Mouse (Mus musculus) cerebellum, adult 2 months (tissue): ENCODE data around the gene Traf4. TPM values are rescaled to one million over a fixed set of nuclear protein-coding genes. Genes with fewer than 3 reads are reported as not detected.

Experiments used
- DNase-seq, 2 experiments: peaks; one replicate each; pipeline ENCODE4 v3.0.0; 2021
- H3K27ac ChIP-seq: fragments of 200-500 bp; 2 replicates; pipeline ENCODE4 v1.5.1; 2012; ENCODE audit warnings: low read length, control low read depth, inconsistent platforms; ENCODE audit not compliant: insufficient read depth
- H3K27me3 ChIP-seq: fragments of 200-500 bp; 2 replicates; pipeline ENCODE4 v1.6.1; 2012; ENCODE audit warnings: inconsistent platforms, mild to moderate bottlenecking, low read length, moderate library complexity; ENCODE audit not compliant: control insufficient read depth, insufficient read depth
- H3K4me1 ChIP-seq: fragments of 200-500 bp; 2 replicates; pipeline ENCODE4 v1.6.1; 2011; ENCODE audit warnings: low read length; ENCODE audit not compliant: control insufficient read depth, insufficient read depth
- H3K4me3 ChIP-seq: fragments of 200-500 bp; replicated peaks from 2 replicates; pipeline ENCODE3; 2011; ENCODE audit warnings: mild to moderate bottlenecking, low read depth, low read length, control low read depth; ENCODE audit not compliant: insufficient read depth
- CTCF ChIP-seq: fragments of 200-500 bp; IDR thresholded peaks from 2 replicates; pipeline ENCODE4 v1.5.1; 2011; ENCODE audit warnings: low read depth, mild to moderate bottlenecking, control low read depth, low read length, moderate library complexity, borderline replicate concordance; ENCODE audit not compliant: insufficient read depth
- POLR2A ChIP-seq: fragments of 200-500 bp; IDR thresholded peaks from 2 replicates; pipeline ENCODE4 v1.6.1; 2011; ENCODE audit warnings: low read length, control low read depth, borderline replicate concordance; ENCODE audit not compliant: insufficient read depth
- WGBS: fragments of 180-500 bp; shearing (Covaris S2); methylation state at CpG from one replicate; pipeline ENCODE4 v1.1.7; 2018; 5-methylcytosine and 5-hydroxymethylcytosine counted together
- polyA plus RNA-seq: library from polyadenylated mRNA; depleted of rRNA; stranded (reverse); fragments of >200 nt; gene quantifications from 2 replicates; pipeline ENCODE4 v1.2.3, GENCODE M21; 2012

Traf4 gene
- polyA plus RNA-seq, 1 experiment: 21.6 TPM

DNA sequence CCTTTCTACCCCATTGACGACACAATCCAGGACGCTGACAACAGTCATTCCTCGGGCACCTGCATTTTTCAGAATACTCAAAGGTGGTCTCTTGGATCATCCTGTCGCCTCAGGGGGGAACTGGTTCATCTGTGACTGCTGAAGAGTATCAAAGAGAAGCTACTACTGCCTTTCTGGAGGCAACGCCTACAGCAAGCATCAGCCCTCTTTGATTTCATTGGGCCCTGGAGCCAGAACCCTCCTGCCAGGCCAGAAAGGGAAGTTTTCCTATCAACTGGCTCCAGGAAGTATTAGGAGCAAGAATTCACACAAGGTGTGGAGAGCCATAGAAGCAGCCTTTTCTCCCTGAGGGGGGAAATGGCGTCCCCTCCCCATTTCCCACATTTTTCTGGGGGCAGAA is 1.3 kb upstream of the Traf4 start:
- Histone ChIP-seq H3K27me3 (no peaks in the 10 kb centered on the region), H3K4me1 (peaks cover 3% of the 10 kb centered on the region; the same call in 1 of the 2 replicates), H3K4me3 (no peak overlapping the region), H3K27ac (no peak overlapping the region)
- WGBS: 93% methylated on average over 6 of the region's 6 CpGs
- TF ChIP-seq CTCF (no peak), POLR2A (no peak)
- DNase-seq: no peak

DNA sequence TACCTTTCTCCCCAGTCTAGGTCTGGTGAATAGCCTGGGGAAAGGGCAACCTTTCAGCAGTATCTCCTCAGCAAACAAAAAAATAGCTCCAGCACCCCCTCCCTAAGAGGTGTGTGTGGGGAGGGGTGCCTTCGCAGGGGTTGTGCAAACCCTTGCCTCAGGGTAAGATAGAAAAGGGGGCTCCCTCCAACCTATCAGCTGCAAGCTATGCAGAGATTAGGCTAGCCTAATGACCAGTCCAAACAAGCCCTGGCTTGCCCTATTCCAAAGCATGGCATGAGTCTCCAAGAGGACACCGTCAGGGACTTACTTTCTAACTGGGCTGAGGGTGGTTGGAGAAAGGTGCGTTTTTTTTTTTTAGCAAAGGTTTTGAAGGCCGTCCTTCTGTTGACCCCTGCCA is 772 bp upstream of the Traf4 start:
- H3K4me3 ChIP-seq: no peak overlapping the region
- no peak for DNase-seq
- H3K27me3 ChIP-seq: no peaks in the 10 kb centered on the region
- TF ChIP-seq POLR2A: no peak
- TF ChIP-seq CTCF: no peak
- no peak overlapping the region for H3K27ac ChIP-seq
- H3K4me1 ChIP-seq: peaks cover 3% of the 10 kb centered on the region; the same call in 1 of the 2 replicates
- 59% methylated on average over 4 of the region's 4 CpGs for WGBS

DNA sequence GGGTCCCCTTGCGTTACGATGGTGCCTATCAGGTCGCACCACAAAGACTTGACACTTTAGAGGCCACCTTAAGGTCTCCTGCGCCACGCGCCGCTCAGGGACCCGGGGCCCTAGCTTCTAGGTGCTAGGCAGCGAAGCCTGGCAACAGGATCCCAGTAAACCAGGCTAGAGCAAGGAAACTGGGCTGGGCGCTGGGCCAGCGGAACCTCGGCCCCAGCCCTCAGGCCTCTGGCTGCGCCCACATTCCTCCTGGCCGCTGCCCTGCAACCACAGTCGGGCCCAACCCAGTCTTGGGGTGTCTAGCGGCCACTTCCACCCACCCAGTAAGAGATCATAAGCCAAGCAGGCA is 346 bp upstream of the Traf4 start:
- H3K27me3 ChIP-seq: no peaks in the 10 kb centered on the region
- no peak overlapping the region for H3K27ac ChIP-seq
- H3K4me1 ChIP-seq: peaks cover 3% of the 10 kb centered on the region; the same call in 1 of the 2 replicates
- TF ChIP-seq POLR2A (no peak), CTCF (no peak)
- WGBS: 1% methylated on average over 16 of the region's 16 CpGs
- DNase-seq: no peak
- peak overlapping the region; percentile 91 for H3K4me3 ChIP-seq

DNA sequence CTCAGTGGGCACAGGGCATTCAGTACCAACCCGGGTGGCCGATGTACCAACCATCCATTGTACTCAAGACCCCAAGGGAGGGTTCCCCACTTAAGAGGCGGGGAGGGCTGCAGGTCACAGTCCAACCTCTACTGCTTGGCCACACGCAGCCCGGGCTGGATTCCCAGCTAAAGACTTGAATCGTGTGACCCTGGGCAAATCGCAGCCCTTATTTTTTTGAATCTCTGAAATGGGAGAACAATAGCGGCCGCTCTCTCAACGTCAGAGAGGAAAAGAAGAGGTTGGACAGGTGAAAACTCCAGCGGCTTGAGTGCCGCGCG is 825 bp downstream of the Traf4 start:
- H3K4me1 ChIP-seq: peaks cover 3% of the 10 kb centered on the region; the same call in 1 of the 2 replicates
- no peaks in the 10 kb centered on the region for H3K27me3 ChIP-seq
- DNase-seq: no peak
- TF ChIP-seq CTCF (no peak), POLR2A (no peak)
- peak overlapping the region; percentile 64 for H3K4me3 ChIP-seq
- 4% methylated on average over 14 of the region's 14 CpGs for WGBS
- no peak overlapping the region for H3K27ac ChIP-seq

DNA sequence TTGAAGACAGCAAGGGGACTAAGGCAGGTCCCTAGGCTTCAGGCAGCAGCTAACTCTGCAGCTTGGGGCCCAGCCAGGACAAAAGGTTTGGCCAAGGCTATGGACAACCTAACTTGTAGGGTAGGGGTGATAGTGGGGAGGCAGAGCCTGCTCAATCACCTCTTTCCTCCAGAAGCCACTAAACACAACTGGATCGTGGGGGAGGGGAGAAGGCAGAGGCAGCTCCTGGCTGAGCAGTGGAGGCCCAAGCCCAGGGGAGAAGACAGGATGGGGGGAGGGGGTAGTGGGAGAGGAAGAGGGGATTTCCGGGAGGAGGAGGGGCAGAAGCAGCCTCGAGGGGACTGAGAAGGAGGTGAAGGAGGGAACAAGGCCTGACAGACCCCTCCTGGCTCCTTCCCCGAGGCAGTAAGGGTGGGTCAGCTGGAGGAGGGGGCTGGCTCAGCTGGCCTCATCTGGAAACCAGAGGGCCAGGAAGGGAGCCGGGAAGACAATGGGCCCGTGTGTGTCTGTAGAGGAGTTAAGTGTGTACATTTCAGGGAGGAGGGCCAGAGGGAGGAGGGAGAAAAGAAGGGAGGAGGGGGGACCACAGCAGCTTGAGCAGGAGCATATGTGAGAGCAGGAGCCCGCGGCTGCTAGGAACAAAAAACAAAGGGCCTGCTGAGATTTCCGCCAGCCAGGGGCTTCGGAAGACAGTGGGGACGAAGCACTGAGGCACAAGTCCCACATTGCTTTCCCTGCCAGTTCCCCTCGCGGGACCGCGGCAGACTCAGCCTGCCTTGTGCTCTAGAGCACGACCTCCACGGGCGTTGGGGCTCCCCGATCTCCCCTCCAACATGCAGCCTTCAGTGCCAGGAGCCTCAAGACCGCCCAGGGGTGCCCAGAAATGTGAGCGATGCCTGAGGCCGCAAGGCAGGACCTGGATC is 1.4 kb downstream of the Traf4 start:
- Histone ChIP-seq H3K4me1 (peaks cover 3% of the 10 kb centered on the region; the same call in 1 of the 2 replicates), H3K4me3 (peak overlapping the region; percentile 64), H3K27ac (no peak overlapping the region), H3K27me3 (no peaks in the 10 kb centered on the region)
- DNase-seq: peak in 1 of 2 experiments; percentile 40
- TF ChIP-seq POLR2A: no peak
- TF ChIP-seq CTCF: no peak
- WGBS: 3% methylated on average over 22 of the region's 22 CpGs

DNA sequence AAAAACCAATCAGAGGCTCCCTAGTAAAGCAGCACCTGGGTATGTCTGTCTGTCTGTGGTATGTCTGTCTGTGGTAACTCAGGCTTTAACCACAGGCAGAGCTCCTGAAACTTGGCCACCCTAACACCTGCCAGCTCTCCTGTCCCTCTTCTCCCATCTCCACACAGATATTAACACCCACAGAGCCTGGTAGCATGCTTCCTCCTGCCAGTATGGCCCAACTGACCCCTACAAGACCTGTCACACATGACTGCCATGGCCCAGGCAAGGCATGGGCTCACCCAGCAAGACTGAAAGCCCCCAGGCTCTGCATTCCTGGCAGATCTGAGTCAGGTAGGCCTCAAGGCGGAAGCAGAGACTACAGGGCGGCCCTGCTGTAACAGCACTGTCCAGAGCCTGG is 2.3 kb downstream of the Traf4 start:
- TF ChIP-seq CTCF: no peak
- no peak for TF ChIP-seq POLR2A
- Histone ChIP-seq H3K4me3 (no peak overlapping the region), H3K27me3 (no peaks in the 10 kb centered on the region), H3K4me1 (peaks cover 3% of the 10 kb centered on the region; the same call in 1 of the 2 replicates), H3K27ac (no peak overlapping the region)
- DNase-seq: no peak
- 92% methylated on average over 2 of the region's 2 CpGs for WGBS

DNA sequence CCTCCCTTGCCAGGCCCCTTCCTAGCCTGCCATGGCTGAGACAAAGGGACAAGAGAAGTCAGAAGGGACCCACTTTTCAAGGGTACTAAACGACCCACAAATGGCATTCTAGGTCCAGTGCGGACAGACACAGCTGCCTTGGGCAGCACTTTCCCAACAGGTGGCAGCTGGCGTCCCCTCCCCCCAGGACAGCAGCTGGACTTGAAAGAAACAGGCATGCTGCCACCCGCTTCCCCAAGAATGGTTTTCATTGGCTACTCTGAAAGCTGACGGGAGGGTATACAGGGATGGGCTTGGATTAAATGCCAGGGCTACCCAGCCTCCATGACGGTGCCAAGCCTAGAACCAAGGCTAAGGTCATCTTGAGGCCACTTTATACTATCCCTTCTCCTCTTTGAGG is 2.9 kb downstream of the Traf4 start:
- Histone ChIP-seq H3K27me3 (no peaks in the 10 kb centered on the region), H3K27ac (no peak overlapping the region), H3K4me1 (peaks cover 1% of the 10 kb centered on the region; the same call in 1 of the 2 replicates), H3K4me3 (no peak overlapping the region)
- DNase-seq: no peak
- 40% methylated on average over 6 of the region's 6 CpGs for WGBS
- TF ChIP-seq POLR2A (no peak), CTCF (no peak)

DNA sequence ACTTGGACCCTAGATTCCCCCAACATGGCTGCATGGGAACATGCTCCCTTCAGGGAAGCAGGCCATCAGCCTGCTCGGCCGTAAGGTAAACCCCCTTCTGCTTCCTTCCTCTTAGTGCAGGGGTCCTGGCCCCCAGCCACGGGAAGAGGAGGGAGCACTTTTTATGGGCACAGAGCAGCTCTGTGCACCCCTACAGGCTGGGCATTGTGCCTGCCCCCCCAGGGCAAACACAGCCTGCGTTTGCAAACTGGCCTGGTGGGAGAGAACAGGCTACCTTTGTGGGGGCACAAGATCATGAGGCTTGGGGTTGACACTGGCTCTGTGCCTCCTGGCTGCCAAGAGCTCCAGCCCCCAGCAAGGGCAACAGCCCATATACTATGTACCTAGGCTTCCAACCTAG is 3.4 kb downstream of the Traf4 start:
- H3K27me3 ChIP-seq: no peaks in the 10 kb centered on the region
- TF ChIP-seq CTCF (no peak), POLR2A (no peak)
- H3K27ac ChIP-seq: no peak overlapping the region
- no peak overlapping the region for H3K4me3 ChIP-seq
- WGBS: 3% methylated on average over 4 of the region's 4 CpGs
- no peaks in the 10 kb centered on the region; the same call in 1 of the 2 replicates for H3K4me1 ChIP-seq
- DNase-seq: no peak
